Mouse (Mus musculus): Measurements from ENCODE around the gene Kank4.

Gene Kank4

DNA sequence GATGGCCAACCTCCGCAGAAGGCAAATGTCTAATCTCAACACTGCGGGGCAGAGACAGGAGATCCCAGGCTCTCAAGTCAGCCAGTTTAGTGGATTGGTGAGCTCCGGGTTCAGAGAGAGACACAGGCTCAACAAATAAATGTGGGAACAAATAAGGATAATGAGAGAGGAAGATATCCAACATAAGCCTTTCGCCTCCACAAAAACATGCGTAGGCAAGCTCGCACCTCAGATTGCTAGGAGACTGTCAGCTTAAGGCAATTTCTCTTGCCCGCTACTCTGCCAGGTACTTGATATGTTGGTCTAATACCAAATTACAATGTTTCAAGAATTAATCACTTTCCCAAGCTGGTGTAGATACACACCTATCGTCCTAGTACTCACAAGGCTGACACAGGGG is 106.4 kb downstream of the Kank4 start:
- no peak for DNase-seq (ENCODE audit: low spot score)

Measured in MN1 (cell line).